ENCODE assay signal across 8 mouse cellular contexts in the genomic region with DNA sequence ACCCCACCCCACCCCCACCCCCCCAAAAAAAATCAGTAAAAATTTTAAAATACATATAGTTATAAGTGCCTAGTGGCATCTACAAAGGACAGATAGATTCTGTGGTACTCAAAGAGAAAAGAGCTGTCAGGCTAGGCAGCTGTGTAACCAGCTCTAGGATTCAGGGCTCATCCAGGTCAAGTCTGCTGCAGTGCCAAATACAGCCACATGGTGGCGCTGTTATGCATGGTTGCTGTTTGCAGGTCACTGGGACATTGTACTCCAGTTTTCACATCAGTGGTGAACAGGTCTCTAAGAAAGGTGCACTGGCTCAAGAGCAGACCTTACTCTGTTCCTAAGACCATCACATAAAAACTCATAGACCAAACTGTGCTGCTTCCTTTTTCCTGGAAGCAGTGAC. TPM values are rescaled to one million over a fixed set of nuclear protein-coding genes. Genes with fewer than 3 reads are reported as not detected.
DNase-seq lines count a peak whose midpoint lies in the region; ATAC-seq and TF ChIP-seq lines count a peak whose summit lies in the region.

No protein-coding gene starts in this region.

- H3K9me3 ChIP-seq in kidney, embryonic 14.5 days (ENCODE audit: control insufficient read depth, low read length) = no peaks in the 10 kb centered on the region
- no peaks in the 10 kb centered on the region for H3K9me3 ChIP-seq in limb, embryonic 14.5 days (ENCODE audit: control insufficient read depth, low read length)
- no peaks in the 10 kb centered on the region for H3K9me3 ChIP-seq in midbrain, postnatal 0 days (ENCODE audit: low read length)

- H3K27ac ChIP-seq in kidney, embryonic 14.5 days (ENCODE audit: low read depth, low read length) = no peak overlapping the region
- no peak overlapping the region for H3K27ac ChIP-seq in limb, embryonic 14.5 days (replicated peaks; ENCODE audit: low read depth, low read length)
- no peak overlapping the region for H3K27ac ChIP-seq in midbrain, postnatal 0 days (ENCODE audit: low read depth, low read length)

- H3K4me1 ChIP-seq in kidney, embryonic 14.5 days (ENCODE audit: control insufficient read depth, insufficient read depth, low read length) = peaks cover 15% of the 10 kb centered on the region; the same call in 1 of the 2 replicates
- no peaks in the 10 kb centered on the region for H3K4me1 ChIP-seq in limb, embryonic 14.5 days (ENCODE audit: control insufficient read depth, insufficient read depth, low read length)
- H3K4me1 ChIP-seq in midbrain, postnatal 0 days (ENCODE audit: insufficient read depth, low read length) = no peaks in the 10 kb centered on the region

- peak; percentile 19 for DNase-seq in 3134 (ENCODE audit: extremely low read depth, insufficient read length, low spot score)
- peak; percentile 97 for DNase-seq in adrenal gland, postnatal 10 days
- peak; percentile 87 for DNase-seq in embryo, embryonic 9.5 days (ENCODE audit: extremely low spot score)
- peak; percentile 87 for DNase-seq in limb, embryonic 14.5 days (ENCODE audit: low spot score)
- DNase-seq in midbrain, postnatal 0 days (ENCODE audit: low spot score) = peak; percentile 86
- peak; percentile 90 to 92 for DNase-seq in spleen, postnatal 10 days (ENCODE audit: low spot score in 2 of 2)

- 5% methylated on average over 1 of the region's 1 CpGs for WGBS in kidney, embryonic 14.5 days
- WGBS in limb, embryonic 14.5 days = 0% methylated on average over 1 of the region's 1 CpGs
- 0% methylated on average over 1 of the region's 1 CpGs for WGBS in midbrain, postnatal 0 days

- H3K9ac ChIP-seq in kidney, embryonic 14.5 days (ENCODE audit: low read depth, low read length) = no peak overlapping the region
- no peak overlapping the region for H3K9ac ChIP-seq in limb, embryonic 14.5 days (ENCODE audit: low read depth, low read length, severe bottlenecking)
- H3K9ac ChIP-seq in midbrain, postnatal 0 days (replicated peaks; ENCODE audit: low read length, poor library complexity, severe bottlenecking) = no peak overlapping the region

- H3K36me3 ChIP-seq in kidney, embryonic 14.5 days (ENCODE audit: control insufficient read depth, insufficient read depth, low read length) = peaks cover 28% of the 10 kb centered on the region
- H3K36me3 ChIP-seq in limb, embryonic 14.5 days (ENCODE audit: control insufficient read depth, insufficient read depth, low read length) = peaks cover 30% of the 10 kb centered on the region
- peaks cover 17% of the 10 kb centered on the region for H3K36me3 ChIP-seq in midbrain, postnatal 0 days (ENCODE audit: insufficient read depth, low read length)

- ATAC-seq in granulocyte monocyte progenitor cell, adult 5-6 weeks (replicated peaks; ENCODE audit: poor library complexity, severe bottlenecking) = peak; percentile 47
- ATAC-seq in kidney, embryonic 14.5 days (ENCODE audit: low FRiP score, low TSS enrichment) = peak; percentile 20
- peak; percentile 74 for ATAC-seq in limb, embryonic 14.5 days (ENCODE audit: low FRiP score, low read depth)
- peak; percentile 67 for ATAC-seq in midbrain, postnatal 0 days (ENCODE audit: low FRiP score)

- peak; percentile 14; the same call in 1 of the 2 replicates for TF ChIP-seq POLR2A in limb, embryonic 14.5 days (IDR thresholded peaks at IDR 0.05; ENCODE audit: borderline replicate concordance, extremely low read depth, insufficient read depth, insufficient read length)

- H3K4me3 ChIP-seq in kidney, embryonic 14.5 days (ENCODE audit: low read length) = no peak overlapping the region
- H3K4me3 ChIP-seq in limb, embryonic 14.5 days (replicated peaks; ENCODE audit: low read length) = no peak overlapping the region
- no peak overlapping the region for H3K4me3 ChIP-seq in midbrain, postnatal 0 days (ENCODE audit: low read depth, low read length)

- no peaks in the 10 kb centered on the region for H3K27me3 ChIP-seq in kidney, embryonic 14.5 days (ENCODE audit: control insufficient read depth, insufficient read depth, low read length)
- H3K27me3 ChIP-seq in limb, embryonic 14.5 days (ENCODE audit: control insufficient read depth, insufficient read depth, low read length) = no peaks in the 10 kb centered on the region
- no peaks in the 10 kb centered on the region for H3K27me3 ChIP-seq in midbrain, postnatal 0 days (ENCODE audit: insufficient read depth, low read length)

- TF ChIP-seq CTCF in midbrain, postnatal 0 days (IDR thresholded peaks at IDR 0.05) = peak; percentile 96

- no peak overlapping the region for H3K4me2 ChIP-seq in kidney, embryonic 14.5 days (replicated peaks; ENCODE audit: low read depth, low read length)
- H3K4me2 ChIP-seq in limb, embryonic 14.5 days (replicated peaks; ENCODE audit: low read depth, low read length, severe bottlenecking) = no peak overlapping the region
- H3K4me2 ChIP-seq in midbrain, postnatal 0 days (ENCODE audit: low read depth, low read length, poor library complexity, severe bottlenecking) = no peak overlapping the region

RNA-seq across cellular contexts. Expression of a gene that starts 24.6 kb away (rescaled TPM):
- 1 to 10 TPM; 1.5 to 1.7 TPM for total RNA-seq in adrenal gland, postnatal 10 days (2021)
- total RNA-seq in granulocyte monocyte progenitor cell, adult 5-6 weeks (2014; fragmentation: Nextera tagmentation) = not detected in 2 replicates
- not detected in 2 replicates for total RNA-seq in granulocyte monocyte progenitor cell, adult 5-6 weeks (2017)
- polyA plus RNA-seq in kidney, embryonic 14.5 days (2014; fragmentation: Nextera tagmentation; extraction: Ambion mirVana) = 0.57 and 0.65 TPM in 2 replicates
- polyA plus RNA-seq in limb, embryonic 14.5 days (2012; rRNA removed) = 0.92 and 1.2 TPM in 2 replicates
- 0.48 and 0.64 TPM in 2 replicates for polyA plus RNA-seq in limb, embryonic 14.5 days (2014; fragmentation: Nextera tagmentation; extraction: Ambion mirVana)
- 3.0 and 3.7 TPM in 2 replicates for total RNA-seq in midbrain, postnatal 0 days (2014; rRNA removed)
- 0.44 and 0.74 TPM in 2 replicates for polyA plus RNA-seq in midbrain, postnatal 0 days (2015; fragmentation: Nextera tagmentation; extraction: Ambion mirVana)

RNA-seq across cellular contexts. Expression of a gene that starts 49.0 kb away (rescaled TPM):
- total RNA-seq in adrenal gland, postnatal 10 days (2021) = 10 to 100 TPM; 50.0 to 53.8 TPM
- total RNA-seq in granulocyte monocyte progenitor cell, adult 5-6 weeks (2014; fragmentation: Nextera tagmentation) = 44.0 and 48.2 TPM in 2 replicates
- 37.8 and 40.1 TPM in 2 replicates for total RNA-seq in granulocyte monocyte progenitor cell, adult 5-6 weeks (2017)
- 67.4 and 118 TPM in 2 replicates for polyA plus RNA-seq in kidney, embryonic 14.5 days (2014; fragmentation: Nextera tagmentation; extraction: Ambion mirVana)
- polyA plus RNA-seq in limb, embryonic 14.5 days (2012; rRNA removed) = 75.2 and 81.8 TPM in 2 replicates
- polyA plus RNA-seq in limb, embryonic 14.5 days (2014; fragmentation: Nextera tagmentation; extraction: Ambion mirVana) = 75.5 and 80.0 TPM in 2 replicates
- total RNA-seq in midbrain, postnatal 0 days (2014; rRNA removed) = 31.2 and 31.8 TPM in 2 replicates
- polyA plus RNA-seq in midbrain, postnatal 0 days (2015; fragmentation: Nextera tagmentation; extraction: Ambion mirVana) = 28.3 and 31.3 TPM in 2 replicates

Comparison
In these comparisons a context has a peak if more than half of its experiments do, and no peak if none do; other contexts are left out.
1. DNase-seq: peak in every context shown above with its lines; median percentile 97 in adrenal gland, postnatal 10 days; 91 in spleen, postnatal 10 days; 87 in embryo, embryonic 9.5 days; 87 in limb, embryonic 14.5 days; 86 in midbrain, postnatal 0 days; 19 in 3134.
2. ATAC-seq: peak in every context shown above with its lines; median percentile 74 in limb, embryonic 14.5 days; 67 in midbrain, postnatal 0 days; 47 in granulocyte monocyte progenitor cell, adult 5-6 weeks; 20 in kidney, embryonic 14.5 days.